ENCODE assay signal across 22 mouse cellular contexts in the genomic region with DNA sequence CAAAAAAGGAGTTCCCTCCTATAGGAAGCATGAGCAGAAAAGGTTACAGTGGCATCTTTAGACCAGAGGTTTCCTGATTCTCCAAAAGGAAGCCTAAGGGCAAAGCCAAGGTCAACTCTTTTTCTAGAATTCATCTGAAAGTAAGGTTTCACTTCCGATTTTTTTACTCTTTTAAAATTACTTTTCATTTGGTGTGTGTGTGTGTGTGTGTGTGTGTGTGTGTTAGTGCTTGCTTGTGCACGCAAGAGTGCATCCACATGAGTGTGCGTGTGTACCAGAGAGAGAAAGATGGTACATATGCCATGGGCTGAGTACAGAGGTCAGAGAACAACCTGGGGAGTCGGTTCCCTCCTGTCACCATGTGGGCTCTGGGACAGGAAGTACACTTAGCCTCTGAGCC. TPM values are rescaled to one million over a fixed set of nuclear protein-coding genes. Genes with fewer than 3 reads are reported as not detected.
DNase-seq lines count a peak whose midpoint lies in the region; ATAC-seq and TF ChIP-seq lines count a peak whose summit lies in the region.
"Not testable (repeated sequence)": the region's sequence is repeated elsewhere in the genome, so short reads cannot be mapped to it uniquely, and the experiment has no call there.
"Had no signal": no experiment of that assay in that cellular context is flagged by ENCODE, and none has a peak within 500 bp of the region (broad histone marks: within the 10 kb centered on the region; RNA-seq: fewer than 3 reads in every experiment).

No protein-coding gene starts in this region.

- H3K79me2 ChIP-seq in CH12.LX (replicated peaks; ENCODE audit: control insufficient read depth, extremely low read depth, insufficient read depth, poor library complexity, severe bottlenecking) = not testable (repeated sequence)

- TF ChIP-seq EP300 in CH12.LX (IDR thresholded peaks at IDR 0.05; ENCODE audit: low read length) = peak; percentile 64
- not testable (repeated sequence) for TF ChIP-seq EP300 in liver, postnatal 0 days (IDR thresholded peaks at IDR 0.05; ENCODE audit: low read depth)

- DNase-seq in A20 (ENCODE audit: low read depth, low spot score) = peak; percentile 65
- DNase-seq in B cell, adult 2 months = peak; percentile 36 to 45
- not testable (repeated sequence) for DNase-seq in CH12.LX (ENCODE audit: extremely low read depth); liver, postnatal 0 days
- DNase-seq in splenic B cell, adult 2 months (ENCODE audit: low read depth, low spot score) = peak; percentile 46

- in situ Hi-C loops in CH12.LX (cut with MboI; ENCODE audit: low pct_ligation_motif_present, low pct_unique_long_range_greater_than_20kb, low sequenced_read_pairs) = not testable (repeated sequence)

- not testable (repeated sequence) for TF ChIP-seq RAD21 in CH12.LX (IDR thresholded peaks at IDR 0.05; ENCODE audit: low read depth, low read length)

- not testable (repeated sequence) for H3K27ac ChIP-seq in CH12.LX (ENCODE audit: insufficient read depth, low read depth)
- H3K27ac ChIP-seq in bone marrow macrophage, adult 2 months (ENCODE audit: insufficient read depth, low read depth, low read length) = 0 out of 2 replicates have a peak overlapping the region, but pooled peaks have one; percentile 19
- peak overlapping the region; percentile 34; the same call in 1 of the 2 replicates for H3K27ac ChIP-seq in liver, postnatal 0 days (ENCODE audit: low read depth)

- H3K9me3 ChIP-seq in CH12.LX (replicated peaks; ENCODE audit: low read length); liver, postnatal 0 days (ENCODE audit: low read length): not testable (repeated sequence)

- H3K9ac ChIP-seq in CH12.LX (ENCODE audit: insufficient read depth, low read depth); liver, postnatal 0 days (replicated peaks): not testable (repeated sequence)

- peak overlapping the region; percentile 8; the same call in 1 of the 2 replicates for H3K4me2 ChIP-seq in CH12.LX (ENCODE audit: insufficient read depth, low read depth, poor library complexity, severe bottlenecking)
- not testable (repeated sequence) for H3K4me2 ChIP-seq in liver, postnatal 0 days (ENCODE audit: low read depth, low read length)

- H3K4me3 ChIP-seq in CH12.LX (replicated peaks in 1 of 3; ENCODE audit: low read depth in 2 of 3, low read length in 2 of 3, poor library complexity in 1 of 3); bone marrow macrophage, adult 2 months (ENCODE audit: insufficient read depth, low read length); liver, postnatal 0 days (ENCODE audit: low read depth, low read length): not testable (repeated sequence)

- WGBS in liver, postnatal 0 days (ENCODE audit: insufficient replicate concordance) = 53% methylated on average over 4 of the region's 4 CpGs

- not testable (repeated sequence) for H3K36me3 ChIP-seq in CH12.LX (replicated peaks in 1 of 2; ENCODE audit: control insufficient read depth in 1 of 2, insufficient read depth in 1 of 2, low read length in 1 of 2); liver, postnatal 0 days (replicated peaks; ENCODE audit: insufficient read depth, low read length); splenic B cell, adult 2 months (ENCODE audit: control insufficient read depth, insufficient read depth, low read length, poor library complexity, severe bottlenecking)

- peaks cover 23 to 67% of the 10 kb centered on the region in 2 experiments for H3K4me1 ChIP-seq in CH12.LX (ENCODE audit: control insufficient read depth in 1 of 2, insufficient read depth in 2 of 2)
- peaks cover 36% of the 10 kb centered on the region for H3K4me1 ChIP-seq in bone marrow macrophage, adult 2 months (ENCODE audit: control insufficient read depth, insufficient read depth, low read length)
- not testable (repeated sequence) for H3K4me1 ChIP-seq in liver, postnatal 0 days (ENCODE audit: insufficient read depth)

- not testable (repeated sequence) for TF ChIP-seq POLR2A in CH12.LX (IDR thresholded peaks at IDR 0.05; ENCODE audit: low read depth, low read length); bone marrow macrophage, adult 2 months (IDR thresholded peaks at IDR 0.05; ENCODE audit: borderline replicate concordance, low read depth, low read length)

- TF ChIP-seq CTCF in CH12.LX (conservative IDR thresholded peaks at IDR 0.05 in 1 of 2, IDR thresholded peaks at IDR 0.05 in 1 of 2; ENCODE audit: low read depth in 2 of 2, low read length in 2 of 2); bone marrow macrophage, adult 2 months (IDR thresholded peaks at IDR 0.05; ENCODE audit: low read depth, low read length); liver, postnatal 0 days (IDR thresholded peaks at IDR 0.05; ENCODE audit: low read depth): not testable (repeated sequence)

- H3K27me3 ChIP-seq in CH12.LX (replicated peaks); liver, postnatal 0 days (ENCODE audit: insufficient read depth, low read length); splenic B cell, adult 2 months (ENCODE audit: control insufficient read depth, insufficient read depth, low read length, poor library complexity, severe bottlenecking): not testable (repeated sequence)

- 0 out of 2 replicates have a peak, but pooled peaks have one; percentile 42 for ATAC-seq in common myeloid progenitor, adult 5-6 weeks (replicated peaks; ENCODE audit: low read depth, poor library complexity, severe bottlenecking)
- ATAC-seq in granulocyte monocyte progenitor cell, adult 5-6 weeks (replicated peaks; ENCODE audit: poor library complexity, severe bottlenecking) = peak; percentile 48; the same call in 1 of the 2 replicates
- not testable (repeated sequence) for ATAC-seq in liver, postnatal 0 days

- dilution Hi-C loops in CH12.LX (cut with MboI; ENCODE audit: extremely low pct_ligation_motif_present, extremely low pct_unique_long_range_greater_than_20kb, low sequenced_read_pairs) = not testable (repeated sequence)

TF ChIP-seq in CH12.LX, 34 proteins besides CTCF, POLR2A, EP300 and RAD21:
- peak; percentile 49; the same call in 1 of the 2 replicates for TF ChIP-seq CHD1 (IDR thresholded peaks at IDR 0.05; ENCODE audit: low read depth, low read length)
- TF ChIP-seq IRF4 (IDR thresholded peaks at IDR 0.05; ENCODE audit: low read depth, low read length) = peak; percentile 83
- TF ChIP-seq RCOR1 (conservative IDR thresholded peaks at IDR 0.05; ENCODE audit: low read depth, low read length) = 0 out of 2 replicates have a peak, but pooled peaks have one; percentile 58
- peak; percentile 62 for TF ChIP-seq ZNF384 (IDR thresholded peaks at IDR 0.05; ENCODE audit: low read depth, low read length)
- peak; percentile 41; the same call in 1 of the 2 replicates for TF ChIP-seq CHD2 (IDR thresholded peaks at IDR 0.05; ENCODE audit: low read length)
- 0 out of 2 replicates have a peak, but pooled peaks have one; percentile 9 for TF ChIP-seq ETS1 (conservative IDR thresholded peaks at IDR 0.05; ENCODE audit: low read depth, low read length)
- 0 out of 2 replicates have a peak, but pooled peaks have one; percentile 23 for TF ChIP-seq SIN3A (IDR thresholded peaks at IDR 0.05; ENCODE audit: low read length)
- TF ChIP-seq BHLHE40 (IDR thresholded peaks at IDR 0.05; ENCODE audit: low read depth, low read length) = peak; percentile 56; the same call in 1 of the 2 replicates

RNA-seq across cellular contexts. Expression of gene Spata3, which starts 27.7 kb away (rescaled TPM):
- total RNA-seq in CH12.LX (2012; rRNA removed) (not detected in 2 replicates), CH12.LX (2014; rRNA removed) (not detected in 2 replicates)
- polyA plus RNA-seq in CH12.LX (2012; ENCODE audit: insufficient read length, low read depth) = not detected in 2 replicates
- polyA plus RNA-seq in bone marrow macrophage, adult 2 months (2012; ENCODE audit: insufficient read depth, insufficient read length, missing spikeins) = not detected in 2 replicates
- not detected in 2 replicates for total RNA-seq in common myeloid progenitor, adult 5-6 weeks (2017)
- not detected in 2 replicates for total RNA-seq in granulocyte monocyte progenitor cell, adult 5-6 weeks (2014; fragmentation: Nextera tagmentation)
- not detected in 2 replicates for total RNA-seq in granulocyte monocyte progenitor cell, adult 5-6 weeks (2017)
- 0.09 TPM in 2 replicates for polyA plus RNA-seq in liver, postnatal 0 days (2015; fragmentation: Nextera tagmentation; extraction: Ambion mirVana)
- total RNA-seq: adrenal gland, adult 18-20 months; adrenal gland, adult 2 months; adrenal gland, adult 8-10 months; adrenal gland, postnatal 10 days; adrenal gland, postnatal 14 days; adrenal gland, postnatal 25 days; adrenal gland, postnatal 36 days; adrenal gland, postnatal 4 days; ES-E14; G1E; MEL had no signal
- polyA plus RNA-seq: adrenal gland, adult 2 months; C2C12; CD4-positive, CD25-positive, alpha-beta regulatory T cell, adult 4 months; G1E; Patski had no signal

RNA-seq across cellular contexts. Expression of gene Gpr55, which starts 28.1 kb away (rescaled TPM):
- total RNA-seq in CH12.LX (2012; rRNA removed) (24.3 and 25.6 TPM in 2 replicates), CH12.LX (2014; rRNA removed) (16.2 and 16.4 TPM in 2 replicates)
- 17.3 and 20.3 TPM in 2 replicates for polyA plus RNA-seq in CH12.LX (2012; ENCODE audit: insufficient read length, low read depth)
- not detected in 2 replicates for polyA plus RNA-seq in bone marrow macrophage, adult 2 months (2012; ENCODE audit: insufficient read depth, insufficient read length, missing spikeins)
- not detected in 2 replicates for total RNA-seq in common myeloid progenitor, adult 5-6 weeks (2017)
- total RNA-seq in granulocyte monocyte progenitor cell, adult 5-6 weeks (2014; fragmentation: Nextera tagmentation) = not detected in 2 replicates
- not detected in 2 replicates for total RNA-seq in granulocyte monocyte progenitor cell, adult 5-6 weeks (2017)
- polyA plus RNA-seq in liver, postnatal 0 days (2015; fragmentation: Nextera tagmentation; extraction: Ambion mirVana) = 0.12 and 0.20 TPM in 2 replicates
- polyA plus RNA-seq: C2C12, Patski had no signal

RNA-seq across cellular contexts. Expression of gene 2810459M11Rik, which starts 56.8 kb away (rescaled TPM):
- total RNA-seq in CH12.LX (2012; rRNA removed) = not detected in 2 replicates
- total RNA-seq in CH12.LX (2014; rRNA removed) = not detected in 2 replicates
- not detected in 2 replicates for polyA plus RNA-seq in CH12.LX (2012; ENCODE audit: insufficient read length, low read depth)
- polyA plus RNA-seq in bone marrow macrophage, adult 2 months (2012; ENCODE audit: insufficient read depth, insufficient read length, missing spikeins) = not detected in 2 replicates
- total RNA-seq in common myeloid progenitor, adult 5-6 weeks (2017) = 0.23 TPM in 1 of 2 replicates, not detected in the other
- total RNA-seq in granulocyte monocyte progenitor cell, adult 5-6 weeks (2014; fragmentation: Nextera tagmentation) = not detected in 2 replicates
- not detected in 2 replicates for total RNA-seq in granulocyte monocyte progenitor cell, adult 5-6 weeks (2017)
- 30.8 and 38.3 TPM in 2 replicates for polyA plus RNA-seq in liver, postnatal 0 days (2015; fragmentation: Nextera tagmentation; extraction: Ambion mirVana)
- total RNA-seq: MEL had no signal
- polyA plus RNA-seq: C2C12; CD4-positive, CD25-positive, alpha-beta regulatory T cell, adult 4 months; G1E; Patski had no signal

Comparison
In these comparisons a context has a peak if more than half of its experiments do, and no peak if none do; other contexts are left out.
1. RNA of gene Gpr55, which starts 28.1 kb away (total RNA-seq): 16.2 to 25.6 TPM in CH12.LX; not detected in common myeloid progenitor, adult 5-6 weeks and not detected in granulocyte monocyte progenitor cell, adult 5-6 weeks; every median in the first group is over 10 times any median in the second.